Mouse (Mus musculus) ES-Bruce4 (cell line): Measurements from ENCODE around the gene Dnah3.

Experiments used
- EP300 ChIP-seq: IDR thresholded peaks from 2 replicates; pipeline ENCODE4 v1.6.1; 2011; ENCODE audit warnings: low read depth, low read length; ENCODE audit not compliant: insufficient read depth
- POLR2A ChIP-seq: IDR thresholded peaks from one replicate; pipeline ENCODE4 v1.8.1; 2011; ENCODE audit warnings: low read length; ENCODE audit not compliant: insufficient read depth

DNA sequence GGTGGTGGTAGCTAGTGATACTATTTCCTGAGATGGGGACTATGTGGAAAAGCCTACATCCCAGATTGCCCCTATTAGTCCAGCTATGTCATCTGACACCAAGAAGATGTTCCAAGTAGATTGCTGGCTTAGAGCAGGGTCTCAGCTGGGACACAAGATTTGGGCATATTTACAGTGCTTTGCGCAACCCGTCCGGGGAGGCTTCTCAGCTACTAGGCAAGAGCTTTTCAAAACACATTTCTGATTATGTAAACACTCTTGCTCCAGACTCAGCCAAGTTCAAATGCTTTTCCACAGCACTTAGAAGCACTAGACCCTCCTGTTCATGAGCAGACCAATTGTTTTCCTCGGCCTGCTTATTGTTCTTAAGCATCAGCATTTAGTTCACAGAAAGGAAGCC, 28.7 kb upstream of the Dnah3 start:
- TF ChIP-seq POLR2A (no peak), EP300 (no peak)
